Comparison of ENCODE assay signal across 27 mouse cellular contexts in the genomic region with DNA sequence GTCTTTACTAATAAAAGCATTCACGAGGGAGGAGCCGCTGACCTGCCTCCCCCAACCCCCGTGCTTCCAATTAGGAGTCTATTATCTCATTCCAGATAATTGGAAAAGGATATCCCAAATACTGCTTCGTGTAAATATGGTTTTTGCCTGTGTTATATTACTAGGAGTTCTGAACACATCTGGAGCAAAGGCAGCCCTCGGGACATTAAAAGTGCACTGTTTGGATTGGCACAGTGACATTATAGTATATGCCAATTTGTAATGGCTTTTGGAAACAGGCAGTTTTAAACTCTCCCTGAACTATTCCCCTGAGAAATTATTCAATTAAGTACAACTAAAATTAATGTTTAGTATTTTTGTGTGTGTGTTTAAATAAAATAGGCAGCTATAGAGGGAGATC.
DNase-seq lines count a peak whose midpoint lies in the region; ATAC-seq and TF ChIP-seq lines count a peak whose summit lies in the region.
"Had no signal": no experiment of that assay in that cellular context is flagged by ENCODE, and none has a peak within 500 bp of the region (broad histone marks: within the 10 kb centered on the region; RNA-seq: fewer than 3 reads in every experiment).

No protein-coding gene starts in this region.

- DNase-seq in heart, adult 18-20 months = peak; percentile 25 to 46
- no peak for DNase-seq in heart, postnatal 25 days (ENCODE audit: low spot score)
- no peak for DNase-seq in limb, embryonic 10.5 days (ENCODE audit: low spot score)
- DNase-seq in NIH3T3 (ENCODE audit: low read depth) = peak; percentile 66
- DNase-seq in limb, embryonic 14.5 days (ENCODE audit: low spot score) = peak; percentile 69
- DNase-seq in MN1 (ENCODE audit: low spot score) = no peak
- no peak for DNase-seq in frontal cortex, postnatal 36 days (ENCODE audit: low spot score in 2 of 2)
- DNase-seq: adrenal gland, adult 8-10 months; cerebellum, adult 2 months; cerebellum, postnatal 25 days; gastrocnemius, postnatal 14 days; kidney, postnatal 10 days; liver; thymus, adult 18-20 months; thymus, postnatal 25 days had no signal

- H3K27ac ChIP-seq in limb, embryonic 13.5 days = no peak overlapping the region
- no peak overlapping the region for H3K27ac ChIP-seq in limb, embryonic 10.5 days
- H3K27ac ChIP-seq in limb, embryonic 14.5 days (replicated peaks; ENCODE audit: low read depth, low read length) = no peak overlapping the region
- H3K27ac ChIP-seq: embryonic facial prominence, embryonic 12.5 days; left cerebral cortex, adult 2 months; lung, embryonic 15.5 days; midbrain, embryonic 10.5 days; midbrain, embryonic 15.5 days had no signal

- H3K36me3 ChIP-seq in limb, embryonic 13.5 days = no peaks in the 10 kb centered on the region
- no peaks in the 10 kb centered on the region for H3K36me3 ChIP-seq in limb, embryonic 10.5 days
- no peaks in the 10 kb centered on the region for H3K36me3 ChIP-seq in limb, embryonic 14.5 days (ENCODE audit: control insufficient read depth, insufficient read depth, low read length)
- H3K36me3 ChIP-seq: embryonic facial prominence, embryonic 12.5 days; heart, embryonic 12.5 days; lung, embryonic 15.5 days; midbrain, embryonic 10.5 days; midbrain, embryonic 15.5 days had no signal

- WGBS in limb, embryonic 13.5 days = 22% methylated on average over 5 of the region's 5 CpGs
- 64% methylated on average over 5 of the region's 5 CpGs for WGBS in limb, embryonic 10.5 days
- WGBS in limb, embryonic 14.5 days = 8% methylated on average over 5 of the region's 5 CpGs

- no peak overlapping the region for H3K9ac ChIP-seq in limb, embryonic 13.5 days
- no peak overlapping the region for H3K9ac ChIP-seq in limb, embryonic 14.5 days (ENCODE audit: low read depth, low read length, severe bottlenecking)
- H3K9ac ChIP-seq: embryonic facial prominence, embryonic 12.5 days; heart, embryonic 12.5 days; lung, embryonic 15.5 days; midbrain, embryonic 15.5 days had no signal

- peaks cover 48% of the 10 kb centered on the region for H3K4me1 ChIP-seq in limb, embryonic 13.5 days
- peaks cover 23% of the 10 kb centered on the region for H3K4me1 ChIP-seq in limb, embryonic 10.5 days
- peaks cover 22% of the 10 kb centered on the region for H3K4me1 ChIP-seq in limb, embryonic 14.5 days (ENCODE audit: control insufficient read depth, insufficient read depth, low read length)
- H3K4me1 ChIP-seq: midbrain, embryonic 15.5 days had no signal

- intact Hi-C loops in heart, postnatal 25 days (cut with DNase I) = no loop called here

- ATAC-seq in limb, embryonic 13.5 days (ENCODE audit: low FRiP score, low read depth) = no peak
- no peak for ATAC-seq in limb, embryonic 14.5 days (ENCODE audit: low FRiP score, low read depth)
- ATAC-seq: activated CD4-positive, CD25-positive, alpha-beta regulatory T cell, adult 4 months; CD4-positive, CD25-positive, alpha-beta regulatory T cell, adult 4 months; forebrain, embryonic 16.5 days; hindbrain, embryonic 16.5 days; midbrain, embryonic 15.5 days had no signal

- H3K9me3 ChIP-seq in limb, embryonic 13.5 days = no peaks in the 10 kb centered on the region
- H3K9me3 ChIP-seq in limb, embryonic 10.5 days (replicated peaks) = no peaks in the 10 kb centered on the region
- no peaks in the 10 kb centered on the region for H3K9me3 ChIP-seq in limb, embryonic 14.5 days (ENCODE audit: control insufficient read depth, low read length)
- H3K9me3 ChIP-seq: embryonic facial prominence, embryonic 12.5 days; heart, embryonic 12.5 days; lung, embryonic 15.5 days; midbrain, embryonic 10.5 days; midbrain, embryonic 15.5 days had no signal

- no peak overlapping the region for H3K4me3 ChIP-seq in limb, embryonic 13.5 days
- H3K4me3 ChIP-seq in limb, embryonic 10.5 days = no peak overlapping the region
- H3K4me3 ChIP-seq in limb, embryonic 14.5 days (replicated peaks; ENCODE audit: low read length) = no peak overlapping the region
- H3K4me3 ChIP-seq: embryonic facial prominence, embryonic 12.5 days; erythroblast, embryonic 14.5 days; heart, embryonic 12.5 days; left cerebral cortex, adult 2 months; lung, embryonic 15.5 days; midbrain, embryonic 10.5 days; midbrain, embryonic 15.5 days had no signal

- no peak for TF ChIP-seq POLR2A in limb, embryonic 14.5 days (IDR thresholded peaks at IDR 0.05; ENCODE audit: borderline replicate concordance, extremely low read depth, insufficient read depth, insufficient read length)

- H3K27me3 ChIP-seq in limb, embryonic 13.5 days = peaks cover 26% of the 10 kb centered on the region
- 0 out of 2 replicates have a peak, but pooled peaks cover 2% of the 10 kb centered on the region for H3K27me3 ChIP-seq in limb, embryonic 10.5 days (ENCODE audit: low read depth, poor library complexity, severe bottlenecking)
- no peaks in the 10 kb centered on the region for H3K27me3 ChIP-seq in limb, embryonic 14.5 days (ENCODE audit: control insufficient read depth, insufficient read depth, low read length)
- H3K27me3 ChIP-seq: embryonic facial prominence, embryonic 12.5 days; heart, embryonic 12.5 days; lung, embryonic 15.5 days; midbrain, embryonic 15.5 days had no signal

- peak overlapping the region; percentile 2; the same call in 1 of the 2 replicates for H3K4me2 ChIP-seq in limb, embryonic 13.5 days (replicated peaks)
- no peak overlapping the region for H3K4me2 ChIP-seq in limb, embryonic 14.5 days (replicated peaks; ENCODE audit: low read depth, low read length, severe bottlenecking)
- H3K4me2 ChIP-seq: embryonic facial prominence, embryonic 12.5 days; heart, embryonic 12.5 days; lung, embryonic 15.5 days; midbrain, embryonic 15.5 days had no signal

Comparison
In these comparisons a context has a peak if more than half of its experiments do, and no peak if none do; other contexts are left out.
1. DNase-seq: peak in heart, adult 18-20 months (2 of 2), NIH3T3 (single experiment) and limb, embryonic 14.5 days (single experiment); none in heart, postnatal 25 days (single experiment), limb, embryonic 10.5 days (single experiment), MN1 (single experiment) and frontal cortex, postnatal 36 days (0 of 2).